Mouse (Mus musculus) ES-E14 (cell line): Measurements from ENCODE around the gene Lmod3.

Source experiments
- CHD2 ChIP-seq: IDR thresholded peaks from 2 replicates; pipeline ENCODE4 v1.6.1; 2014; ENCODE audit warnings: mild to moderate bottlenecking, low read depth, low read length, inconsistent platforms
- HCFC1 ChIP-seq: IDR thresholded peaks from 2 replicates; pipeline ENCODE4 v1.6.1; 2012; ENCODE audit warnings: low read length, inconsistent platforms, borderline replicate concordance; ENCODE audit not compliant: insufficient read depth
- MAFK ChIP-seq: IDR thresholded peaks from 2 replicates; pipeline ENCODE4 v1.6.1; 2014; ENCODE audit warnings: mild to moderate bottlenecking, low read depth, low read length, inconsistent platforms; ENCODE audit not compliant: insufficient read depth
- ZC3H11A ChIP-seq: IDR thresholded peaks from 2 replicates; pipeline ENCODE4 v1.6.1; 2012; ENCODE audit warnings: low read depth, mild to moderate bottlenecking, inconsistent platforms, low read length, borderline replicate concordance
- ZNF384 ChIP-seq: IDR thresholded peaks from 2 replicates; pipeline ENCODE4 v1.6.1; 2012; ENCODE audit warnings: low read depth, low read length, inconsistent platforms

DNA sequence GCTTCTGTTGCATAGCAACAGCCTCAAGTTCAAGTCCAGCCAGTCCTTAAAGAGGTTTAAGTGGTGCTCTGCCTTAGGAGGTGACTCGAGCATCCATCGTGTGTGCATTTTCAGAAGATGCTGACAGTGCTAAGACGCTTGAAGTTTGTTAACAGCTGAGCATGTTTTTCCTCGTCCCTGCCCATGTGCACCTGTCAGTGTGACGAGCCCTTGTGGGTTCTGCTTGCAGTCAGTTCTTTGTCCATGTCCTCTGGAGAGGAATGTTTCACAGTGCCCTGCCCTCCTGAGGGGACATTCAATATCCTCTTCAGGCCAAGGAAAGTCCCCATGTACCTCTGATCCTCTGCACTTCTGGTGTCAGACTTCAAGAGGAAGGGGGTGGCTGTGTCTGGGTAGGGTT is 12.5 kb downstream of the Lmod3 start:
- TF ChIP-seq ZNF384 (no peak), ZC3H11A (no peak), HCFC1 (no peak), CHD2 (no peak), MAFK (no peak)
